Mouse (Mus musculus): ENCODE measurements around the gene Hoxc9.

DNA sequence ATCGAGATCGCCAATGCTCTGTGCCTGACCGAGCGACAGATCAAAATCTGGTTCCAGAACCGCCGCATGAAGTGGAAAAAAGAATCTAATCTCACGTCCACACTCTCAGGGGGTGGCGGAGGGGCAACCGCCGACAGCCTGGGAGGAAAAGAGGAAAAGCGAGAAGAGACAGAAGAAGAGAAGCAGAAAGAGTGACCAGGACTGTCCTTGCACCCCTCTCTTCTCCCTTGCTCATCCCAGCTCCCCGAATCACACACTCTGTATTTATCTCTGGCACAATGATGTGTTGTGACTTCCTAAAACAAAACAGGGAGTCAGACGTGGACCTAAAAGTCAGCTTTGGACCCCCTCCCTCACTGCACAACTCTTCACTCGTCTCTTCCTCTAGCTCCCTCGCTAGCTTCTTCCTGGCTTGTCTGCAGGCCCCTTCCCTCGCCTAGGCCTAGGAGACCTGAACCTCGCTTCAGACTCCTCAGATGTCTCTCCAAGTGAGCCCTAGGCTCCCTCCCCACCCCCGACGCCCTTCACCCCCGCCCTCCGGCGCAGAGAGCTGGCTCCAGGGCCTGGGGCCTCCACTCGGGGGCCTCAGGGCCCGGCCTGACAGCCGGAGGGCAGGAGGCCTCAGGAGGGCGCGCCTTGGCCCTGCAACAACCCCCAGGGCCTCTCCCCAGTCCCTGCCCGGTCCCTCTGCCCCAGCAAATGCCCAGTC lies 34.8 kb downstream of the Hoxc9 start:
- TF ChIP-seq EP300 (IDR thresholded peaks at IDR 0.05) (no peak), CTCF (IDR thresholded peaks at IDR 0.05) (no peak)

All from lung, postnatal 0 days (tissue).